Mouse (Mus musculus): ENCODE results near the gene Mier2. TPM values are rescaled to one million over a fixed set of nuclear protein-coding genes. Genes with fewer than 3 reads are reported as not detected.

Mier2 gene
- total and polyA plus RNA-seq, 3 experiments = 22.4 to 30.2 (median 26.7) TPM

DNA sequence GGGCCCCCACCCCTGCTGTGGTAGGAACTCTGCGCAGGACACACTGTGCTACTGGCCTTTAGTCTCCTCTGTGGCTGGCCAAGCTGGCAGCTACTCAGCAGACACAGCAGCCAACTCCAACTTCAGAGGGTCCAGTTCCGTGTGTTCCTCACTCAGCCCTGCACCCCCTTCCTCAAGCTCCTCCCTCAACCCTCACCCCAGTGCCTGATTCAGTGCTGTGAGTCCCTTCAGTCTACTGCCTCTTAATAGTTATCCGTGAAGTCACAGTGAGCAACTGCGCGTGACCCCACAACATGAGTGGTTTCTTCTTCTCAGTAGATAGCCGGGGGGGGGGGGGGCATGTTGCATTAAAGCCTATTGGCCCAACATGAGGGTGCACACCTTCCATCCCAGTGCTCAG is 18.6 kb upstream of the Mier2 start:
- TF ChIP-seq JUND (conservative IDR thresholded peaks at IDR 0.05; ENCODE audit: low read depth, low read length) (no peak), UBTF (IDR thresholded peaks at IDR 0.05; ENCODE audit: low read depth, low read length) (no peak), MAFK (IDR thresholded peaks at IDR 0.05; ENCODE audit: insufficient replicate concordance, low read length) (no peak), GABPA (IDR thresholded peaks at IDR 0.05; ENCODE audit: insufficient replicate concordance, low read depth, low read length) (no peak), MXI1 (IDR thresholded peaks at IDR 0.05; ENCODE audit: low read depth, low read length) (no peak), ETS1 (conservative IDR thresholded peaks at IDR 0.05; ENCODE audit: low read depth, low read length) (no peak), RCOR1 (conservative IDR thresholded peaks at IDR 0.05; ENCODE audit: low read depth, low read length) (no peak), JUN (IDR thresholded peaks at IDR 0.05; ENCODE audit: insufficient read depth, low read depth, low read length) (no peak), CHD1 (IDR thresholded peaks at IDR 0.05; ENCODE audit: low read depth, low read length) (no peak), ELF1 (IDR thresholded peaks at IDR 0.05; ENCODE audit: low read depth, low read length) (no peak), BHLHE40 (IDR thresholded peaks at IDR 0.05; ENCODE audit: low read depth, low read length) (no peak), ZKSCAN1 (IDR thresholded peaks at IDR 0.05; ENCODE audit: borderline replicate concordance, low read depth, low read length) (no peak), KAT2A (IDR thresholded peaks at IDR 0.05; ENCODE audit: insufficient replicate concordance, low read length) (no peak), E2F4 (IDR thresholded peaks at IDR 0.05; ENCODE audit: insufficient replicate concordance, low read depth, low read length) (no peak), ZC3H11A (IDR thresholded peaks at IDR 0.05; ENCODE audit: low read depth, low read length) (no peak)
- H3K27me3 ChIP-seq (replicated peaks) = peaks cover 35% of the 10 kb centered on the region
- no peaks in the 10 kb centered on the region for H3K79me2 ChIP-seq (replicated peaks; ENCODE audit: control insufficient read depth, extremely low read depth, insufficient read depth, poor library complexity, severe bottlenecking)
- H3K4me1 ChIP-seq (ENCODE audit: control insufficient read depth in 1 of 2, insufficient read depth in 2 of 2) = no peaks in the 10 kb centered on the region
- in situ Hi-C loops (cut with MboI; ENCODE audit: low pct_ligation_motif_present, low pct_unique_long_range_greater_than_20kb, low sequenced_read_pairs) = no loop called here
- no peak overlapping the region for H3K4me2 ChIP-seq (ENCODE audit: insufficient read depth, low read depth, poor library complexity, severe bottlenecking)
- no peaks in the 10 kb centered on the region for H3K36me3 ChIP-seq (replicated peaks in 1 of 2; ENCODE audit: control insufficient read depth in 1 of 2, insufficient read depth in 1 of 2, low read length in 1 of 2)
- no peak overlapping the region for H3K4me3 ChIP-seq (replicated peaks in 1 of 3; ENCODE audit: low read depth in 2 of 3, low read length in 2 of 3, poor library complexity in 1 of 3)
- DNase-seq (ENCODE audit: extremely low read depth) = no peak
- no peak overlapping the region for H3K27ac ChIP-seq (ENCODE audit: insufficient read depth, low read depth)
- dilution Hi-C loops (cut with MboI; ENCODE audit: extremely low pct_ligation_motif_present, extremely low pct_unique_long_range_greater_than_20kb, low sequenced_read_pairs) = no loop called here
- H3K9me3 ChIP-seq (replicated peaks; ENCODE audit: low read length) = no peaks in the 10 kb centered on the region
- H3K9ac ChIP-seq (ENCODE audit: insufficient read depth, low read depth) = no peak overlapping the region

DNA sequence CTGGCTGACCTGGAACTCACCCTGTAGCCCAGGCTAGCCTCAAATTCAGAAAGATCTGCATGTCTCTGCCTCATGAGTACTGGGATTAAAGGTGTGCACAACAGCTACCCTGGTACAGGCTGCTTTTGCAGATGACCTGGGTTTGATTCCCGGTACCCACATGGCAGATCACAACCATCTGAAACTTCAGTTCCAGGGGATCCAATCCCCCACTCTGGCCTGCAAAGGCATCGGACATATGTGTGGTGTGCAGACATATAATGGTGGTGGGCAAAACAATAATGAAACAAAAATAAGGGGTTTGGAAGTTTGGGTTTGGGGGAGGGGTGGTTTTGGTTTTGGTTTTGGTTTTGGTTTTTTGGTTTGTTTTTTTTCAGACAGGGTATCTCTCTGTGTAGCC is 16.3 kb upstream of the Mier2 start:
- in situ Hi-C loops (cut with MboI; ENCODE audit: low pct_ligation_motif_present, low pct_unique_long_range_greater_than_20kb, low sequenced_read_pairs) (no loop called here), dilution Hi-C loops (cut with MboI; ENCODE audit: extremely low pct_ligation_motif_present, extremely low pct_unique_long_range_greater_than_20kb, low sequenced_read_pairs) (no loop called here)
- Histone ChIP-seq H3K4me1 (ENCODE audit: control insufficient read depth in 1 of 2, insufficient read depth in 2 of 2) (no peaks in the 10 kb centered on the region), H3K9ac (ENCODE audit: insufficient read depth, low read depth) (no peak overlapping the region), H3K79me2 (replicated peaks; ENCODE audit: control insufficient read depth, extremely low read depth, insufficient read depth, poor library complexity, severe bottlenecking) (no peaks in the 10 kb centered on the region), H3K27ac (ENCODE audit: insufficient read depth, low read depth) (no peak overlapping the region), H3K27me3 (replicated peaks) (peaks cover 24% of the 10 kb centered on the region), H3K4me3 (replicated peaks in 1 of 3; ENCODE audit: low read depth in 2 of 3, low read length in 2 of 3, poor library complexity in 1 of 3) (no peak overlapping the region), H3K4me2 (ENCODE audit: insufficient read depth, low read depth, poor library complexity, severe bottlenecking) (peak overlapping the region; percentile 3; the same call in 1 of the 2 replicates), H3K36me3 (replicated peaks in 1 of 2; ENCODE audit: control insufficient read depth in 1 of 2, insufficient read depth in 1 of 2, low read length in 1 of 2) (no peaks in the 10 kb centered on the region), H3K9me3 (replicated peaks; ENCODE audit: low read length) (no peaks in the 10 kb centered on the region)
- TF ChIP-seq MYC (IDR thresholded peaks at IDR 0.05; ENCODE audit: low read depth, low read length) (no peak), IRF4 (IDR thresholded peaks at IDR 0.05; ENCODE audit: low read depth, low read length) (0 out of 2 replicates have a peak, but pooled peaks have one; percentile 29), MAFK (IDR thresholded peaks at IDR 0.05; ENCODE audit: insufficient replicate concordance, low read length) (no peak)
- no peak for DNase-seq (ENCODE audit: extremely low read depth)
